Mouse (Mus musculus) bone marrow macrophage, adult 2 months (primary cell): ENCODE results near the gene Fem1b.

ENCODE experiments used
- CTCF ChIP-seq: IDR thresholded peaks from 2 replicates; pipeline ENCODE4 v1.5.1; 2012; ENCODE audit warnings: low read depth, mild to moderate bottlenecking, low read length, moderate library complexity
- POLR2A ChIP-seq: IDR thresholded peaks from 2 replicates; pipeline ENCODE4 v1.6.1; 2012; ENCODE audit warnings: mild to moderate bottlenecking, low read depth, low read length, borderline replicate concordance

GRCm38 (mm10) chr9:62746646-62747045 is 65.1 kb downstream of the Fem1b start:
- TF ChIP-seq POLR2A (no peak), CTCF (no peak)
